Mouse (Mus musculus) neural tube, embryonic 12.5 days (tissue): Measurements from ENCODE around the gene Zfp385b. TPM values are rescaled to one million over a fixed set of nuclear protein-coding genes. Genes with fewer than 3 reads are reported as not detected.

Source experiments
- ATAC-seq: fragments of 200-750 bp; cut with Nextera tagmentation; 2 replicates; pipeline ENCODE4 v1.8.0; 2017; ENCODE audit warnings: low read depth, mild to moderate bottlenecking, moderate TSS enrichment, moderate library complexity; ENCODE audit not compliant: low FRiP score
- H3K27ac ChIP-seq: fragments of 300-500 bp; sonication (generic); 2 replicates; pipeline ENCODE4 v1.5.1; 2016
- H3K27me3 ChIP-seq: fragments of 300-500 bp; sonication (generic); replicated peaks from 2 replicates; pipeline ENCODE4 v1.6.1; 2016; ENCODE audit warnings: mild to moderate bottlenecking
- H3K36me3 ChIP-seq: fragments of 300-500 bp; sonication (generic); 2 replicates; pipeline ENCODE4 v1.6.1; 2016; ENCODE audit warnings: mild to moderate bottlenecking
- H3K4me1 ChIP-seq: fragments of 300-500 bp; sonication (generic); 2 replicates; pipeline ENCODE4 v1.6.1; 2016
- H3K4me2 ChIP-seq: fragments of 300-500 bp; sonication (generic); replicated peaks from 2 replicates; pipeline ENCODE4 v1.6.1; 2016; ENCODE audit warnings: mild to moderate bottlenecking
- H3K4me3 ChIP-seq: fragments of 300-500 bp; sonication (generic); 2 replicates; pipeline ENCODE4 v1.5.1; 2016
- H3K9ac ChIP-seq: fragments of 300-500 bp; sonication (generic); 2 replicates; pipeline ENCODE4 v1.6.1; 2016; ENCODE audit warnings: mild to moderate bottlenecking
- H3K9me3 ChIP-seq: fragments of 300-500 bp; sonication (generic); 2 replicates; pipeline ENCODE4 v1.6.1; 2016; ENCODE audit warnings: mild to moderate bottlenecking
- WGBS: fragments of 180-500 bp; shearing (Covaris S2); methylation state at CpG from one replicate; pipeline ENCODE4 v1.1.7; 2016; 5-methylcytosine and 5-hydroxymethylcytosine counted together
- polyA plus RNA-seq: library from polyadenylated mRNA; unstranded; fragments of >200 nt; fragmentation: Nextera tagmentation; extraction: Ambion mirVana; gene quantifications from 2 replicates; pipeline ENCODE4 v1.2.1, GENCODE M21; 2016

Zfp385b gene
- polyA plus RNA-seq, 1 experiment from 2014 or later = 3.6 TPM

GRCm38 (mm10) chr2:77519341-77519740 lies 300.1 kb downstream of the Zfp385b start:
- 1% methylated on average over 14 of the region's 14 CpGs for WGBS
- Histone ChIP-seq H3K9me3 (no peaks in the 10 kb centered on the region), H3K27me3 (no peaks in the 10 kb centered on the region), H3K4me3 (peak overlapping the region; percentile 27; the same call in 1 of the 2 replicates), H3K4me1 (peaks cover 6% of the 10 kb centered on the region), H3K27ac (no peak overlapping the region), H3K36me3 (no peaks in the 10 kb centered on the region), H3K4me2 (peak overlapping the region; percentile 60), H3K9ac (0 out of 2 replicates have a peak overlapping the region, but pooled peaks have one; percentile 22)
- peak; percentile 35; the same call in 1 of the 2 replicates for ATAC-seq

DNA sequence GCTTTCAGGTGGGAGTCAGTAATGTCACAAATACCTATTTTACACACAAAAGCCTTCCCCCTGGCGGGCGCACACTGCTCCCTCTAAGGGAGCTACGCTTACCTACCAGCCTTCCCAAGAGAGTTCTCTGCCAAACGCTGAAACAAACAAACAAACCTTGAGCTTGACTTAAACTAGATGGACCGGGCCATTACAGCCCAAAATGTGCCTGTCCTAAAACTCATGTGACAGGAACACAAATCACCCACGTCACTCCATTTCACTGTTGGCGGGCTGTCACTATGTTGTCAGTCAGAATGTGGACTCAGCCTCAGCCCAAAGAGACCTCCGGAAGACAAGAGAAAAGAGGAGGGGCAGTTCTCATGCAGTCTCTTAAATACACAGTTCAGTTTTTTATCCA lies 300.7 kb downstream of the Zfp385b start:
- H3K9me3 ChIP-seq = no peaks in the 10 kb centered on the region
- H3K4me2 ChIP-seq = peak overlapping the region; percentile 60
- H3K27ac ChIP-seq = no peak overlapping the region
- no peak overlapping the region for H3K9ac ChIP-seq
- no peaks in the 10 kb centered on the region for H3K36me3 ChIP-seq
- WGBS = 12% methylated on average over 8 of the region's 8 CpGs
- no peaks in the 10 kb centered on the region for H3K27me3 ChIP-seq
- no peak for ATAC-seq
- H3K4me3 ChIP-seq = peak overlapping the region; percentile 27; the same call in 1 of the 2 replicates
- peaks cover 6% of the 10 kb centered on the region for H3K4me1 ChIP-seq

DNA sequence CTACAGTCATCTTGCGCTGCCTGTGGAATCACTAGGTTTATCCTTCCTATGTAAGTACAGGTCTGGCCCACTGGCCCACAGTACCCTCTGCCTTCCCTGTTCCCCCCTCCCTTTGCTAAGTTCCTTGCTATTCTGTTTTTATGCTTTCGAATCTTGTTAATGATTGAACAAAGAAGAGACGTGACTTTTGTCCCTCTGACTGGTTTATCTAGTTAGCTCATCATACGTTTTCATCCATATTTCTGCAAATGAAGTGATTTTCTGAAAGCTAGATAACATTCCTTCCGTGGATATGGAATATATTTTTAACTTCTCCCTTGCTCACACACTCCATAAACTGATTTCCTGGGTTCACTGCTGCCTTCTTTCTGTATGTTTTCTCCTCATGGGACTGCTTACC lies 302.8 kb downstream of the Zfp385b start:
- Histone ChIP-seq H3K27me3 (no peaks in the 10 kb centered on the region), H3K4me1 (peaks cover 6% of the 10 kb centered on the region), H3K36me3 (no peaks in the 10 kb centered on the region), H3K4me2 (no peak overlapping the region), H3K9me3 (no peaks in the 10 kb centered on the region), H3K27ac (no peak overlapping the region), H3K4me3 (no peak overlapping the region), H3K9ac (no peak overlapping the region)
- ATAC-seq = no peak
- 79% methylated on average over 5 of the region's 5 CpGs for WGBS

DNA sequence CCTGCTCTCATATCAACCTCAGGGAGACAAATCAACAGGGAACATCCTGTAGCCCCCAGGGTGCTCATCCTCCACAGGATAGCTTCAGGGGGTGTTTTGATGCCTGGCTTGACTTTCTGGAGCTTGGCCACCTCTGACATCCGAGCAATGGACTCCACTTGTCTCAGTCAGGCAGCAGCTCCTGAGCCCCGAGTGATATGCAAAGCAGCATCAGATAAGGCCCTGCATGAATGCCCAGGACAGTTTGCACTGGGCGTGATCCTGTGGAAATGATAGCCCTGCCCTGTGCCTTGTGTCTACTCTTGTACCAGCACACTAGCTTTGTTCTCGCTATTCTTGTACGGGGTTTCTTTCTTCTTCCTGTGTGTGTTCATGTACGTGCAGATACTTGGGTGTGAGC lies 303.8 kb downstream of the Zfp385b start:
- Histone ChIP-seq H3K4me2 (no peak overlapping the region), H3K36me3 (no peaks in the 10 kb centered on the region), H3K27me3 (no peaks in the 10 kb centered on the region), H3K4me3 (no peak overlapping the region), H3K4me1 (peaks cover 6% of the 10 kb centered on the region), H3K9me3 (no peaks in the 10 kb centered on the region), H3K9ac (no peak overlapping the region), H3K27ac (no peak overlapping the region)
- ATAC-seq = no peak
- 74% methylated on average over 6 of the region's 6 CpGs for WGBS

GRCm38 (mm10) chr2:77515011-77515410 lies 304.4 kb downstream of the Zfp385b start:
- Histone ChIP-seq H3K27ac (no peak overlapping the region), H3K36me3 (no peaks in the 10 kb centered on the region), H3K27me3 (no peaks in the 10 kb centered on the region), H3K4me2 (no peak overlapping the region), H3K4me3 (no peak overlapping the region), H3K9me3 (no peaks in the 10 kb centered on the region), H3K9ac (no peak overlapping the region), H3K4me1 (peaks cover 6% of the 10 kb centered on the region)
- WGBS = 61% methylated on average over 7 of the region's 7 CpGs
- ATAC-seq = 0 out of 2 replicates have a peak, but pooled peaks have one; percentile 42

- peaks cover 4% of the 10 kb centered on the region for H3K4me1 ChIP-seq
- 47% methylated on average over 4 of the region's 4 CpGs for WGBS
- H3K27me3 ChIP-seq = no peaks in the 10 kb centered on the region
- H3K9me3 ChIP-seq = no peaks in the 10 kb centered on the region
- no peak overlapping the region for H3K9ac ChIP-seq
- ATAC-seq = no peak
- no peak overlapping the region for H3K27ac ChIP-seq
- H3K36me3 ChIP-seq = no peaks in the 10 kb centered on the region
- no peak overlapping the region for H3K4me2 ChIP-seq
- H3K4me3 ChIP-seq = no peak overlapping the region
Observed at GRCm38 (mm10) chr2:77514476-77514875, 305.0 kb downstream of the Zfp385b start.

GRCm38 (mm10) chr2:77508731-77509130 lies 310.7 kb downstream of the Zfp385b start:
- no peak for ATAC-seq
- H3K4me3 ChIP-seq = no peak overlapping the region
- H3K9ac ChIP-seq = no peak overlapping the region

GRCm38 (mm10) chr2:77506308-77506707 lies 313.1 kb downstream of the Zfp385b start:
- 3% methylated on average over 7 of the region's 7 CpGs for WGBS
- H3K4me2 ChIP-seq = peak overlapping the region; percentile 45
- no peak overlapping the region for H3K27ac ChIP-seq
- peak; percentile 84 for ATAC-seq
- no peak overlapping the region for H3K9ac ChIP-seq
- H3K27me3 ChIP-seq = no peaks in the 10 kb centered on the region
- no peaks in the 10 kb centered on the region for H3K4me1 ChIP-seq
- H3K4me3 ChIP-seq = no peak overlapping the region
- no peaks in the 10 kb centered on the region for H3K36me3 ChIP-seq
- H3K9me3 ChIP-seq = no peaks in the 10 kb centered on the region

More at GRCm38 (mm10) chr2:77508731-77509130, 310.7 kb downstream of the Zfp385b start:
- no peaks in the 10 kb centered on the region for H3K4me1 ChIP-seq
- 73% methylated on average over 6 of the region's 6 CpGs for WGBS
- no peak overlapping the region for H3K4me2 ChIP-seq
- H3K27me3 ChIP-seq = no peaks in the 10 kb centered on the region
- no peaks in the 10 kb centered on the region for H3K36me3 ChIP-seq
- H3K27ac ChIP-seq = no peak overlapping the region
- H3K9me3 ChIP-seq = no peaks in the 10 kb centered on the region

DNA sequence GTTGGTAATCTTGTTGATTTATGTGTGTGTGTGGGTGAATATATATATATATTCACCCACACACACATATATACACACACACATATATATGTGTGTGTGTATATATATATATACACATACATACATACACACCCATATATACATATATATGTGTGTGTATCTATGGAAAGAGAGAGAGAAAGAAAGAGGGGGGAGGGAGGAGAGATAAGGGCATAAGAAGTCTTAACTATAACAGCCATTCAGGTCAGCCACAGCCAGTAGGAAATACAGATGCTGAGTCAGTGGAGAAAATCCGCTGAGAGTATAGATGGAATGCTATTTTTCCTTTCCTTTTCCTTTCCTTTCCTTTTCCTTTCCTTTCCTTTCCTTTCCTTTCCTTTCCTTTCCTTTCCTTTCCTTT lies 313.8 kb downstream of the Zfp385b start:
- Histone ChIP-seq H3K4me3 (no peak overlapping the region), H3K4me1 (no peaks in the 10 kb centered on the region), H3K9me3 (no peaks in the 10 kb centered on the region), H3K27me3 (no peaks in the 10 kb centered on the region), H3K27ac (no peak overlapping the region), H3K36me3 (no peaks in the 10 kb centered on the region), H3K4me2 (no peak overlapping the region), H3K9ac (no peak overlapping the region)
- no peak for ATAC-seq
- 92% methylated on average over 1 of the region's 1 CpGs for WGBS

GRCm38 (mm10) chr2:77503674-77504351 lies 315.6 kb downstream of the Zfp385b start:
- H3K4me1 ChIP-seq = no peaks in the 10 kb centered on the region
- 88% methylated on average over 6 of the region's 6 CpGs for WGBS
- no peak overlapping the region for H3K4me3 ChIP-seq
- no peaks in the 10 kb centered on the region for H3K36me3 ChIP-seq
- H3K9ac ChIP-seq = no peak overlapping the region
- no peak overlapping the region for H3K27ac ChIP-seq
- H3K9me3 ChIP-seq = no peaks in the 10 kb centered on the region
- no peak for ATAC-seq
- H3K4me2 ChIP-seq = no peak overlapping the region
- H3K27me3 ChIP-seq = no peaks in the 10 kb centered on the region

GRCm38 (mm10) chr2:77503217-77503616 lies 316.2 kb downstream of the Zfp385b start:
- no peak overlapping the region for H3K4me2 ChIP-seq
- no peaks in the 10 kb centered on the region for H3K27me3 ChIP-seq
- H3K27ac ChIP-seq = no peak overlapping the region
- no peaks in the 10 kb centered on the region for H3K36me3 ChIP-seq
- no peak overlapping the region for H3K4me3 ChIP-seq
- WGBS = 88% methylated on average over 8 of the region's 8 CpGs
- no peak overlapping the region for H3K9ac ChIP-seq
- ATAC-seq = no peak
- no peaks in the 10 kb centered on the region for H3K9me3 ChIP-seq
- H3K4me1 ChIP-seq = no peaks in the 10 kb centered on the region

- WGBS = 85% methylated on average over 8 of the region's 8 CpGs
Observed at GRCm38 (mm10) chr2:77502458-77502857, 317.0 kb downstream of the Zfp385b start.

GRCm38 (mm10) chr2:77500480-77500879 lies 319.0 kb downstream of the Zfp385b start:
- ATAC-seq = no peak
- Histone ChIP-seq H3K9me3 (no peaks in the 10 kb centered on the region), H3K9ac (no peak overlapping the region), H3K27ac (no peak overlapping the region), H3K4me2 (no peak overlapping the region), H3K4me1 (no peaks in the 10 kb centered on the region), H3K36me3 (no peaks in the 10 kb centered on the region), H3K4me3 (no peak overlapping the region), H3K27me3 (no peaks in the 10 kb centered on the region)
- WGBS = 68% methylated on average over 6 of the region's 6 CpGs

More at GRCm38 (mm10) chr2:77502458-77502857, 317.0 kb downstream of the Zfp385b start:
- H3K4me1 ChIP-seq = no peaks in the 10 kb centered on the region
- no peak overlapping the region for H3K4me3 ChIP-seq
- H3K9ac ChIP-seq = no peak overlapping the region
- H3K9me3 ChIP-seq = no peaks in the 10 kb centered on the region
- H3K27me3 ChIP-seq = no peaks in the 10 kb centered on the region
- ATAC-seq = no peak
- no peak overlapping the region for H3K27ac ChIP-seq
- H3K4me2 ChIP-seq = no peak overlapping the region
- no peaks in the 10 kb centered on the region for H3K36me3 ChIP-seq
